Mouse (Mus musculus) lung, adult 2 months (tissue): Measurements from ENCODE around the gene Gm27021.

Experiments
- CTCF ChIP-seq: fragments of 200-500 bp; IDR thresholded peaks from 2 replicates; pipeline ENCODE4 v1.5.1; 2011; ENCODE audit warnings: mild to moderate bottlenecking, low read length, control low read depth; ENCODE audit not compliant: insufficient read depth
- POLR2A ChIP-seq: fragments of 200-500 bp; IDR thresholded peaks from 2 replicates; pipeline ENCODE4 v1.6.1; 2011; ENCODE audit warnings: low read depth, mild to moderate bottlenecking, control low read depth, low read length, borderline replicate concordance; ENCODE audit errors: extremely low read depth

GRCm38 (mm10) chr8:120607460-120607859, 60.4 kb downstream of the Gm27021 start:
- no peak for TF ChIP-seq POLR2A
- no peak for TF ChIP-seq CTCF
